Mouse (Mus musculus) stomach, embryonic 15.5 days (tissue): ENCODE measurements at regions not wholly inside any gene's neighbourhood (a gene's known extent, or its start where the extent isn't known, plus 50 kb on each side); places are given as distances from the start of the nearest gene placed in this dataset.
A peak's percentile ranks its signal among the peaks of the same experiment; 100 is the strongest.

Experiments used
- ATAC-seq: fragments of 200-750 bp; cut with Nextera tagmentation; 2 replicates; pipeline ENCODE4 v1.8.0; 2017; ENCODE audit warnings: low read depth, moderate number of reproducible peaks, moderate TSS enrichment; ENCODE audit not compliant: insufficient read depth, low FRiP score
- H3K27ac ChIP-seq: fragments of 300-500 bp; sonication (generic); 2 replicates; pipeline ENCODE4 v1.5.1; 2015; ENCODE audit warnings: mild to moderate bottlenecking, inconsistent platforms
- H3K27me3 ChIP-seq: fragments of 300-500 bp; sonication (generic); replicated peaks from 2 replicates; pipeline ENCODE4 v1.6.1; 2015; ENCODE audit warnings: inconsistent platforms
- H3K36me3 ChIP-seq: fragments of 300-500 bp; sonication (generic); 2 replicates; pipeline ENCODE4 v1.6.1; 2015; ENCODE audit warnings: inconsistent platforms
- H3K4me1 ChIP-seq: fragments of 300-500 bp; sonication (generic); 2 replicates; pipeline ENCODE4 v1.6.1; 2015; ENCODE audit warnings: inconsistent platforms
- H3K4me2 ChIP-seq: fragments of 300-500 bp; sonication (generic); 2 replicates; pipeline ENCODE4 v1.6.1; 2015; ENCODE audit warnings: mild to moderate bottlenecking, inconsistent platforms
- H3K4me3 ChIP-seq: fragments of 300-500 bp; sonication (generic); replicated peaks from 2 replicates; pipeline ENCODE4 v1.5.1; 2015; ENCODE audit warnings: inconsistent platforms
- H3K9ac ChIP-seq: fragments of 300-500 bp; sonication (generic); 2 replicates; pipeline ENCODE4 v1.6.1; 2015; ENCODE audit warnings: inconsistent platforms
- H3K9me3 ChIP-seq: fragments of 300-500 bp; sonication (generic); 2 replicates; pipeline ENCODE4 v1.6.1; 2016; ENCODE audit warnings: inconsistent platforms
- WGBS: fragments of 180-500 bp; shearing (Covaris S2); methylation state at CpG from one replicate; pipeline ENCODE4 v1.1.7; 2015; 5-methylcytosine and 5-hydroxymethylcytosine counted together

GRCm38 (mm10) chr3:39249224-39249892 lies 362.6 kb downstream of the Fat4 start:
- H3K27ac ChIP-seq: no peak overlapping the region
- 0 out of 2 replicates have a peak, but pooled peaks cover 5% of the 10 kb centered on the region for H3K4me1 ChIP-seq
- no peak overlapping the region for H3K9ac ChIP-seq
- no peak overlapping the region for H3K4me2 ChIP-seq
- no peaks in the 10 kb centered on the region for H3K36me3 ChIP-seq
- 50% methylated on average over 4 of the region's 4 CpGs for WGBS
- no peaks in the 10 kb centered on the region for H3K9me3 ChIP-seq
- H3K4me3 ChIP-seq: no peak overlapping the region
- 0 out of 2 replicates have a peak, but pooled peaks have one; percentile 31 for ATAC-seq
- H3K27me3 ChIP-seq: no peaks in the 10 kb centered on the region

DNA sequence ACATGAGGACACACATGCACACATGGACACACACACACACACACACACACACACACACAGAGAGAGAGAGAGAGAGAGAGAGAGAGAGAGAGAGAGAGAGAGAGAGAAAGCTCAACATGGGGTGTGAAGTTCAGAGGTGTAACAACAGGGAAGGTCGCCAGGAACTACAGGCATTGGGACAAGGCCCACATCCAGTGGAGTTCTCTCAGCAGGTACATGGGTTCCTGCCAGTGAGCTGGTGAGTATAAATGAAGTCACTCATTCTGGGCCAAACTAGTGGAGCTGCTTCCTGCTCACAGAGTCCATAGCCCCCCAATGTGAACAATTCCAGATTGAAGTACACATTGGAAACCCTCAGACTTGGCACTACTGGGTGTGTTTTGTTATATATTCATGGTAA lies 366.3 kb downstream of the Fat4 start:
- Histone ChIP-seq H3K36me3 (no peaks in the 10 kb centered on the region), H3K9ac (no peak overlapping the region), H3K27ac (no peak overlapping the region), H3K27me3 (no peaks in the 10 kb centered on the region), H3K4me1 (0 out of 2 replicates have a peak, but pooled peaks cover 5% of the 10 kb centered on the region), H3K4me3 (no peak overlapping the region), H3K4me2 (no peak overlapping the region), H3K9me3 (no peaks in the 10 kb centered on the region)
- 93% methylated on average over 1 of the region's 1 CpGs for WGBS
- no peak for ATAC-seq

DNA sequence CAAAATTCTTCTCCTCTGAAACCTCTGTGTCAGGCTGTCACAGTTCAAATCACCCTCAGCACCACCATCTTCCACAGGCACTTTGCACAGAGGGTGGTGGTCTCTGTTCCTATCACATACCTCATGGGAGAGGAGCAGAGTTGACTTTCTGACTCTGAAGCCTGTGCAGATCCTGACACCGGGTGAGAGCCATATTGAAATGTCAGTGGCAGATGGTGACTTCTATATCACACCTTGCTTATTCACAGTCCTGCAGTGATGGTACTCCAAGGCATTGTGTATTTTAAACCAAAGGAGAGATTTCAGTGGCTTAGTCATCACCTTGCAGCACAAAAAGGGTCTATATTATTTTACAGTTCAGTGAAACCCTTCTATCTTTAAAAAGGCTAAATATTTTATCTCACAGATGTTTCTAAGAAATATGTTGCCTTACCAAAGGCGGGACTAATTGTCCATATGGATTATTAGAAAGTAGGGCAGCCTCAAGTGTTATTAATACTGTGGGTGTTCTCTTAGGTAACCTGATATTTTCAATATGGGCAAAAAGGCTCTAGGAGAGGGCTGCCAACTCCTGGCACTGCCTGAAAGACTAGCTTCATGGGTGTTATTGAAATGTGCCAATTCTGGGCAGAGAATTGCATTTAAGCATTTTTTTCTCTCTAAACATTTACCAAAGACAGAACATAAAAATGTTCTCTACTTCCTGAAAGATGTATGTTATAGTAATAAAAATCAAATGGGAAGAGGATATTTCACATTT lies 378.1 kb downstream of the Fat4 start:
- H3K9ac ChIP-seq: no peak overlapping the region
- no peaks in the 10 kb centered on the region for H3K4me1 ChIP-seq
- no peak overlapping the region for H3K27ac ChIP-seq
- H3K9me3 ChIP-seq: no peaks in the 10 kb centered on the region
- no peak for ATAC-seq
- H3K27me3 ChIP-seq: no peaks in the 10 kb centered on the region
- no peaks in the 10 kb centered on the region for H3K36me3 ChIP-seq
- no peak overlapping the region for H3K4me3 ChIP-seq
- 81% methylated on average over 2 of the region's 2 CpGs for WGBS
- H3K4me2 ChIP-seq: no peak overlapping the region

GRCm38 (mm10) chr3:39265606-39266005 lies 378.9 kb downstream of the Fat4 start:
- 70% methylated on average over 1 of the region's 1 CpGs for WGBS
- no peak for ATAC-seq
- no peaks in the 10 kb centered on the region for H3K36me3 ChIP-seq
- no peak overlapping the region for H3K4me3 ChIP-seq
- no peak overlapping the region for H3K9ac ChIP-seq
- H3K27ac ChIP-seq: no peak overlapping the region
- no peaks in the 10 kb centered on the region for H3K4me1 ChIP-seq
- no peaks in the 10 kb centered on the region for H3K9me3 ChIP-seq
- no peak overlapping the region for H3K4me2 ChIP-seq
- no peaks in the 10 kb centered on the region for H3K27me3 ChIP-seq

- Histone ChIP-seq H3K4me1 (no peaks in the 10 kb centered on the region), H3K27ac (no peak overlapping the region)
- no peak for ATAC-seq
Observed at GRCm38 (mm10) chr3:39269388-39269787, 382.6 kb downstream of the Fat4 start.

GRCm38 (mm10) chr3:39272616-39273015 lies 385.9 kb downstream of the Fat4 start:
- H3K27ac ChIP-seq: no peak overlapping the region
- no peaks in the 10 kb centered on the region for H3K36me3 ChIP-seq
- no peaks in the 10 kb centered on the region for H3K9me3 ChIP-seq
- H3K9ac ChIP-seq: no peak overlapping the region
- H3K27me3 ChIP-seq: no peaks in the 10 kb centered on the region
- H3K4me3 ChIP-seq: no peak overlapping the region
- ATAC-seq: no peak
- H3K4me2 ChIP-seq: no peak overlapping the region
- H3K4me1 ChIP-seq: no peaks in the 10 kb centered on the region
- 89% methylated on average over 1 of the region's 1 CpGs for WGBS

More at GRCm38 (mm10) chr3:39269388-39269787, 382.6 kb downstream of the Fat4 start:
- no peaks in the 10 kb centered on the region for H3K27me3 ChIP-seq
- no peak overlapping the region for H3K4me2 ChIP-seq
- no peaks in the 10 kb centered on the region for H3K36me3 ChIP-seq
- H3K4me3 ChIP-seq: no peak overlapping the region
- H3K9ac ChIP-seq: no peak overlapping the region
- WGBS: 80% methylated on average over 3 of the region's 3 CpGs
- no peaks in the 10 kb centered on the region for H3K9me3 ChIP-seq

DNA sequence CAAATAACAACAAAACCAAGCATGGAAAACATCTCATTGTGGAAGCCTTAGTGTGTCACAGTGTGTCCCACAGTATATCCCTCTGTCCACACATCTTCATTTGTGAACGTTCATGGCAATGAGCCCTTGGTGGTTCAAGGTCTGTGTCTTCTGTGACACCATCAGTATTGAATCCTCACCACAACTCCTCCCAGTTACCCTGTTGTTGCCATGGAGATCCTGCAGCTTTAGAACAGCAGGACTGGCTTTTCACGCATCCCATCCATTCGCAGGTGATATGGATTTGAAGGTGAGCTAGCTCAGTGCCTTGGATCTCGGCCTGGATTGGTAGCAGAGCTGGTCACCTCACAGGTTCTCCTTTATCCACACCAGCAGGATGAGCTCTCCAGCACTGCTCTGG lies 390.2 kb downstream of the Fat4 start:
- H3K4me3 ChIP-seq: no peak overlapping the region
- no peak for ATAC-seq
- H3K9me3 ChIP-seq: no peaks in the 10 kb centered on the region
- WGBS: 82% methylated on average over 4 of the region's 4 CpGs
- H3K36me3 ChIP-seq: no peaks in the 10 kb centered on the region
- no peak overlapping the region for H3K4me2 ChIP-seq
- H3K27me3 ChIP-seq: no peaks in the 10 kb centered on the region
- no peak overlapping the region for H3K9ac ChIP-seq
- H3K4me1 ChIP-seq: no peaks in the 10 kb centered on the region
- no peak overlapping the region for H3K27ac ChIP-seq

DNA sequence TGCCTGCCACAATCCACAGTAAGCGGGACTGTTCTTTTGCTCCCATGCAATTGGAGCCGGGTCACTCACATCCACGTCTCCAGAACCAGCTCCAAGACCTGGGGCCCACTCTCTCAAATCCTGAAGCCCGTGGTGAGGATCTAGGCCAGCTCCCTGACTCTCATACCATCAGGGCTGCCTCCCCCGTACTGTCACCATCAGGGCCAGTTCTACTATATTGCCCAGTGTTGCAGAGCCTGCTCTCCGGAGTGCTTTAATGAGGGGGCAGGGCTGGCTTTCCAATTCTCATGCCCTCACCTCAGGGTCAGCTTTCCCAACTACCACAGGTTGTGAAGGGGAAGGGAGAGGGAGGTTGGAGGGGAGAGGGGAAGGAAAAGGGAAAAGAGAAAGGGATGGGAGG lies 390.6 kb downstream of the Fat4 start:
- H3K4me2 ChIP-seq: no peak overlapping the region
- no peaks in the 10 kb centered on the region for H3K4me1 ChIP-seq
- no peak for ATAC-seq
- H3K4me3 ChIP-seq: no peak overlapping the region
- 81% methylated on average over 6 of the region's 6 CpGs for WGBS
- no peak overlapping the region for H3K9ac ChIP-seq
- no peak overlapping the region for H3K27ac ChIP-seq
- no peaks in the 10 kb centered on the region for H3K9me3 ChIP-seq
- H3K36me3 ChIP-seq: no peaks in the 10 kb centered on the region
- no peaks in the 10 kb centered on the region for H3K27me3 ChIP-seq

DNA sequence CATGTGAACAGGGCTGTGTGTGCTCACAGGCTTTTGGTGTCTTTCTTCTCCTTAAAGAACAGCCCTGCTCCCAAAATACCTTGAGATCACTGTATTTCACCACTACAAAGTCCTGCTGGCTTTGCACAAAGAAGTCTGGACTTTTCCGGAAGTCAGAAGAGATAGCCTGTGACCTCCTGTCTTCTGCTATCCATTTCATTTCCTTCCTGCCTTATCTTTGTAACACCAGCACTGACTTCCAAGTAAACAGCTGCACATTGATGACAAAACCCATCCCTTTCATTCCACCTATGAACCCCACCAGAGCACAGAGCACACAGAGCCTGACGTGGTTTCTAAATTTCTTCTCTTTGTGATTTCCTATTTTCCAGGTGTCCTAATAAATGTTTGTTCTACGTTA lies 408.5 kb downstream of the Fat4 start:
- WGBS: 64% methylated on average over 3 of the region's 3 CpGs
- ATAC-seq: no peak

GRCm38 (mm10) chr3:39296257-39296656 lies 409.5 kb downstream of the Fat4 start:
- Histone ChIP-seq H3K9ac (no peak overlapping the region), H3K4me2 (no peak overlapping the region), H3K4me1 (no peaks in the 10 kb centered on the region), H3K9me3 (no peaks in the 10 kb centered on the region), H3K27me3 (no peaks in the 10 kb centered on the region), H3K4me3 (no peak overlapping the region), H3K36me3 (no peaks in the 10 kb centered on the region), H3K27ac (no peak overlapping the region)
- no peak for ATAC-seq
- WGBS: 68% methylated on average over 4 of the region's 4 CpGs

More for the DNA sequence above, 408.5 kb downstream of the Fat4 start:
- Histone ChIP-seq H3K36me3 (no peaks in the 10 kb centered on the region), H3K27me3 (no peaks in the 10 kb centered on the region), H3K4me3 (no peak overlapping the region), H3K27ac (no peak overlapping the region), H3K4me1 (no peaks in the 10 kb centered on the region), H3K9ac (no peak overlapping the region), H3K9me3 (no peaks in the 10 kb centered on the region), H3K4me2 (no peak overlapping the region)

GRCm38 (mm10) chr3:39309487-39309886 lies 422.7 kb downstream of the Fat4 start:
- Histone ChIP-seq H3K4me3 (no peak overlapping the region), H3K4me2 (no peak overlapping the region), H3K36me3 (no peaks in the 10 kb centered on the region), H3K9me3 (no peaks in the 10 kb centered on the region), H3K27me3 (no peaks in the 10 kb centered on the region), H3K27ac (no peak overlapping the region), H3K9ac (no peak overlapping the region), H3K4me1 (no peaks in the 10 kb centered on the region)
- ATAC-seq: no peak
- WGBS: 60% methylated on average over 1 of the region's 1 CpGs

DNA sequence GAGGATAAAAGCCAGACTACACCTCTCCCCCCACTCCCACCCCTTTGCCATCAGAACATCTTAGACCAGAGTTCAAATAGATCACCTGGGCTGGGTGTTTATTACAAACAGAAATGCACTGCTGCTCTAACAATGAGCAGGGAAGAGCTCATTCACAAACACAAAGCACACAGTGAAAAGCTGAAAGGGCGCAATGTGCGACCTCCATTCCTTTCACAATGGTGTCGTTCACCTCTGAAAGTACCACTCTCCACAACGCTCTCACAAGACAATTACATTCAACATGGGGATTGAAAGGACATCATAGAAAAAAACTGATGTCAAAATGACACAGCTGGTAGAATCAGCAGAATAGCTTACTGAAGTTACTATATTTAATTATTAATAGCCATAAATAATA lies 426.8 kb downstream of the Fat4 start:
- Histone ChIP-seq H3K4me2 (no peak overlapping the region), H3K4me3 (no peak overlapping the region), H3K27me3 (no peaks in the 10 kb centered on the region), H3K4me1 (no peaks in the 10 kb centered on the region), H3K9ac (no peak overlapping the region), H3K9me3 (no peaks in the 10 kb centered on the region), H3K36me3 (no peaks in the 10 kb centered on the region), H3K27ac (no peak overlapping the region)
- no peak for ATAC-seq
- WGBS: 84% methylated on average over 4 of the region's 4 CpGs
